Mouse (Mus musculus) brown adipose tissue, adult 24 weeks (tissue): ENCODE data around the gene Il10rb. TPM values are rescaled to one million over a fixed set of nuclear protein-coding genes. Genes with fewer than 3 reads are reported as not detected.

Experiments used
- H3K27ac ChIP-seq: fragments of 200-500 bp; replicated peaks from 2 replicates; pipeline ENCODE4 v1.5.1; 2012; ENCODE audit warnings: low read depth, mild to moderate bottlenecking, low read length
- H3K4me1 ChIP-seq: fragments of 200-500 bp; 2 replicates; pipeline ENCODE4 v1.6.1; 2012; ENCODE audit warnings: low read length, mixed read lengths; ENCODE audit not compliant: control insufficient read depth, insufficient read depth, insufficient read length
- H3K4me3 ChIP-seq: fragments of 200-500 bp; 2 replicates; pipeline ENCODE4 v1.5.1; 2012; ENCODE audit warnings: low read depth, mild to moderate bottlenecking, low read length, moderate library complexity; ENCODE audit not compliant: insufficient read depth
- polyA plus RNA-seq: library from polyadenylated mRNA; stranded (reverse); fragments of >200 nt; gene quantifications from 2 replicates; pipeline ENCODE4 v1.2.4, GENCODE M21; 2012; ENCODE audit not compliant: missing spikeins, insufficient read depth, insufficient read length

The Il10rb gene
- polyA plus RNA-seq, 1 experiment, result 44.8 TPM

DNA sequence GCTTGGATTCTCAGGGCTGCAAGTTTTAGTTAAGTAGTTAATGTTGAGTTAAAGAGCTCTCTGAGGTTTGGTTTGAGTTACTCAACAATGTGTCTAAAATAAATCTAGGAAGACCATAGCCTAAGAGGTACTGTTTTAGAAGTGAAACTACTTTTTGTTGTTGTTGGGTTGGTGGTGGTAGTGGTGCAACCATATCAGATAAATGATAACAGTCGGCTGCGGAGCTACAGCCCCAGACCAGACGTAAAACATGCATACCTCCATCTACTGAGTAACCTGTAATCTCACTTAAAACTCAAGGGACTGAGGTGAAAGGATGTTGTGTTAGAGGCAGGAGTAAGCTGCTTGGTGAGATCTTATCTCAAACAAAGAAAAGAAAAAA lies 31.7 kb upstream of the Il10rb start:
- peak overlapping the region; percentile 91 for H3K4me3 ChIP-seq
- H3K4me1 ChIP-seq, result peaks cover 31% of the 10 kb centered on the region
- H3K27ac ChIP-seq, result peak overlapping the region; percentile 95

DNA sequence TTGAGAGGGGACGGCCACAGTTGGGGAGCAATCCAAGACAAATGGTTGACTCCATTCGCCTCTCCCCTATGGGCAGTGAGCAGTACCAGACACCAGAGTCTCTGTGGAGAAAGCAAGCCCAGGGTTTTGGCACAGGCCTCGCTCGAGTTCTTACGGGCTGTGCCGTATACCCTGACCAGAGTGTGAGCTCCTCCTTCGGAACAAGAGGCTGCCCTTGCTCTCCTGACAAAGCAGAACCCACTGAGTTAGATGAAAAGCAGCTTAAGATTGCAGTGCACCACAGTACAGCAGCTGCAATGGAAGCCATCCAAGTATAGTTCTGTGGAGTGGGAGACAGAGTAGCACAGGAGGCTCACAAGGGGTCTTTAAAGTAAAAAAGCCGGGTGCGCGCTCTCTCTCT lies 29.3 kb upstream of the Il10rb start:
- H3K4me3 ChIP-seq, result 0 out of 2 replicates have a peak overlapping the region, but pooled peaks have one; percentile 13
- H3K4me1 ChIP-seq, result peaks cover 44% of the 10 kb centered on the region
- H3K27ac ChIP-seq, result peak overlapping the region; percentile 76

- peak overlapping the region; percentile 44 for H3K4me3 ChIP-seq
- H3K27ac ChIP-seq, result peak overlapping the region; percentile 93
- peaks cover 46% of the 10 kb centered on the region for H3K4me1 ChIP-seq
Observed at GRCm38 (mm10) chr16:91378431-91378986, 27.5 kb upstream of the Il10rb start.

DNA sequence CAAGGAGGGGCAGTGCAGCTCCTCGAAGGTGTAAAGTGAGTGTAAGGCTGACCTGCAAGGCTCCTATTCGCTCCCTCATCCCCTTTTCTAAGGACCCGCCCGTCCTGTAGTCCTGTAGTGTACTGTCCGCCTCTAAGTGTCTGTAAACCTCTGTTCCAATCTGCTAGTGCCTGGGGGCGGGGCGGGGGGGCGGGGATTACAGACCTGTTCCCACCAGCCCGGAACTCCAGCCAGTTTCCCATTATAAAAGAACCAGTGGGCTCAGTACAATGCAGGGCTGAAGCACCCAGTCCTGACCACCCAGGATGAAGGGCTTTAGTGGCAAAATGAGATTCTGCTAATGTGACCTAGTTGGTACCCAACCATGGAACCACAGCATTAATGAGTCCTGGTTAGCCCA lies 27.0 kb upstream of the Il10rb start:
- Histone ChIP-seq H3K4me1 (peaks cover 46% of the 10 kb centered on the region), H3K27ac (peak overlapping the region; percentile 93), H3K4me3 (peak overlapping the region; percentile 44)

DNA sequence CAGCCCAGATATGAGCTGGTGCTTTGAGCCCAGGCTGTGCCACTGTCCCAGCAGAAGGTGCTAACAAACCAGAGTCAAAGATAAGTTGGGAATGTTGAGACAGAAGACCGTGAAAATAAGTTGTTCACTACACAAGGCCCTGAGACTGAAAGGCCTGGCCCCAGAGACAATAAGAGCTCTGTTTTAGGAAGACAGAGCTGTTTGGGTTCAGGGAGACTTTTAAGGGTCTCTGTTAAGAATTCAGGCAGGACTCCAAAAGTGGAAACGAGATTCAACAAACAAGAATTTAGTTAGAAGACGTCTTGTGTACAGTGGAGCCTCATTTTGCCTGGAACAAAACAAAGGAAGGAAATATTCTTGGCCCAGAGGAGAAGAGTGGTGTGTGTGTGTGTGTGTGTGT lies 26.6 kb upstream of the Il10rb start:
- H3K4me3 ChIP-seq, result peak overlapping the region; percentile 15; the same call in 1 of the 2 replicates
- peaks cover 46% of the 10 kb centered on the region for H3K4me1 ChIP-seq
- peak overlapping the region; percentile 93 for H3K27ac ChIP-seq

- peaks cover 44% of the 10 kb centered on the region for H3K4me1 ChIP-seq
- H3K27ac ChIP-seq, result peak overlapping the region; percentile 93
- H3K4me3 ChIP-seq, result no peak overlapping the region
Observed at GRCm38 (mm10) chr16:91380151-91380550, 25.8 kb upstream of the Il10rb start.

DNA sequence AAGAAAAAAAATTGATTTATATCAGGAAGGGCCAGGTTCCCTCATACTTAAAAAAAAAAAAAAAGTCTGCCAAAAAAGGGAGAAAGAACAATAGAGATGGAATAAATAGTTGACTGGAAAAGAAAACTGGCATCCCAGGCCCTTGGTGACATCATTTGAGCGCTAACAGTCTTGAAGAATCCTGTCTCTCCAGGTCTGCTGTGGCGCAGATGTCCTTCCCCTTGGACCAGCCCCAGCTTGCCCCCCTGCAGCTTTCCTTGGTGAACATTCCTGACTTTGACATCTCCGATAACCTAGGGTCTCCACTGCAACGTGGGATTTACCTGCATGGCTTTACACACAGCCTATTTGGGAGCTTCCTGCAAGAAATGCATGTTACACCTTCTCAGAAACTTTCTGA lies 24.4 kb upstream of the Il10rb start:
- Histone ChIP-seq H3K4me3 (no peak overlapping the region), H3K4me1 (peaks cover 37% of the 10 kb centered on the region), H3K27ac (no peak overlapping the region; the same call in 1 of the 2 replicates)

DNA sequence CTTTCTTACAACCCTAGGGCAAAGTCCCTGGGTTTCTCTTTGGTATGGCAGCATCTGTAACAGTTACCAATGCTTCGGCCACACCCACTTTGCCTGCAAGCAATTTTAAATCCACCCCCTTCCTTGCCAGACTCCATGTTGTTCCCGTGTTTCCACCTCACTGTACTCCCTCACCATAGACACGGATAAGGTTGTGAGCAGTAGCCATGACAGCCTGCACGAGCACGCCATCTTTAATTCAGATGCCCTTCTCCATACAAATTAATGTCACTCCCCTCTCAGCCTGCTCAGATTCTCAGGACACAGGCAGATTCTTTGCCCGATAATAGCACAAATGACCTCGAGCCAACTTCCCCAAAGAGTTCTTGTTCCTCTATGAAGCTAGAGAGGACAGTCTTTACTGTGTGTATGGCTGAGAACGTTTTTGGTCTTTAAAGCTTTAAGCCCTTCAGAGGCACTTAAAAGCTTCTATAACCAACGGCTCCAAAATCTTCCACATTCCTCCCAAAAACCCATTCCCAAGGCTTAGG lies 23.6 kb upstream of the Il10rb start:
- Histone ChIP-seq H3K4me1 (peaks cover 34% of the 10 kb centered on the region), H3K27ac (peak overlapping the region; percentile 36), H3K4me3 (no peak overlapping the region)

- Histone ChIP-seq H3K4me1 (peaks cover 25% of the 10 kb centered on the region), H3K4me3 (no peak overlapping the region), H3K27ac (no peak overlapping the region)
Observed at GRCm38 (mm10) chr16:91384221-91384620, 21.7 kb upstream of the Il10rb start.

GRCm38 (mm10) chr16:91385621-91386020 lies 20.3 kb upstream of the Il10rb start:
- Histone ChIP-seq H3K4me1 (peaks cover 17% of the 10 kb centered on the region), H3K27ac (peak overlapping the region; percentile 68), H3K4me3 (no peak overlapping the region)

DNA sequence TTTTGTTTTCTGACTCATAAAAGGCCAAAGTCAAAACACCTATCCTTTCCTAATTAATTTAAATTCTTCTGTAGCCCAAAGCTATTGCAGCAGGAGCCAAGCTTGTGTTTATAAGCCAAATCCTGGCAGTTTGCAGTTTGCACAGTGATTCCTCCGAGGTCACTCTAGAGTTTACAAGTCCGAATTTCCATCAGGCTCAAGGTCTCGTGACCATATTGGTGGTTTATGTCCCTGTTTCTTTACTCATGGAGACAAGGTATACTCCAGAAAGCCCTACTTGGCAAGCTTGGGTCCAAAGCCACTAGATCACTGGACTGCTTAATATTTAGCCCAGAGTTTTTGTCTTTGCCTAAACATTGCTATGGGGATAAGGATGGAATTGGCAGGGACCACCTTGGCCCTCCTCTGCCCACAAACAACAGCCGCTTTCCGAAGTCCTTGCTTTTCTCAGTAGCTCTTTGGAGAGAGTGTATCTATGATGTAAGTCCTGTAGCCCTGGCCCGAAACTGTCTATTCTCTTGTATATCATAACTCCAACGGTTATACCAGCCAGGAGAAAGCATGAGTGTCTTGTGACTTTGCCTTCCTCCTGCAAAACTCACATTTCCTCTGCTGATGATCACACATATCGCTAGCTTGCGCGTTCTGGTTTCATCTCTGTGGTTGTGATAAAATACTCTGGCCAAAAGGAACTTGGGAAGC lies 19.4 kb upstream of the Il10rb start:
- Histone ChIP-seq H3K4me3 (no peak overlapping the region), H3K27ac (peak overlapping the region; percentile 68), H3K4me1 (peaks cover 12% of the 10 kb centered on the region)

GRCm38 (mm10) chr16:91387121-91387486 lies 18.9 kb upstream of the Il10rb start:
- Histone ChIP-seq H3K4me3 (no peak overlapping the region), H3K27ac (no peak overlapping the region), H3K4me1 (peaks cover 9% of the 10 kb centered on the region)

DNA sequence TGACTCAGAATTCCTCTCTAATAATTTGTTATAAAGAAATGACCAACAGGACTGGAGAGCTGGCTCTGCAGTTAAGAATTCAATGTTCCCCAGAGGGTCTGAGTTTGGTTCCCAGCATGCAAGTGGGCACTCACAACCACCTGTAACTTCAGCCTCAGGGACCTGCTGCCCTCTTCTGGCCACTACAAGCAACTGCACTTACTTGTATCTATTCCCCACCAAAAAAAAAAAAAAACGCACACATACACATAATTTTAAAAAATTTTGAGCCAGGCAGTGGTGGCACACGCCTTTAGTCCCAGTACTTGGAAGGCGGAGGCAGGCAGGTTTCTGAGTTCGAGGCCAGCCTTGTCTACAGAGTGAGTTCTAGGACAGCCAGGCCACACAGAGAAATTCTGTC lies 15.9 kb upstream of the Il10rb start:
- Histone ChIP-seq H3K4me1 (peaks cover 7% of the 10 kb centered on the region), H3K4me3 (no peak overlapping the region), H3K27ac (no peak overlapping the region)

GRCm38 (mm10) chr16:91391421-91391820 lies 14.5 kb upstream of the Il10rb start, which contains the start of gene Gm21970:
Gene Gm21970 (plus strand): TSS chr16:91391721.
- Histone ChIP-seq H3K4me1 (peaks cover 4% of the 10 kb centered on the region; the same call in 1 of the 2 replicates), H3K27ac (no peak within 1 kb of the TSS), H3K4me3 (no peak within 1 kb of the TSS)

- Histone ChIP-seq H3K4me3 (no peak overlapping the region), H3K4me1 (no peaks in the 10 kb centered on the region), H3K27ac (peak overlapping the region; percentile 52; the same call in 1 of the 2 replicates)
Observed at GRCm38 (mm10) chr16:91394826-91395410, 11.0 kb upstream of the Il10rb start.
